Mouse (Mus musculus) layer of hippocampus, adult 2 months (tissue): ENCODE measurements around the gene Cux2. TPM values are rescaled to one million over a fixed set of nuclear protein-coding genes. Genes with fewer than 3 reads are reported as not detected.

Source experiments
- DNase-seq, 2 experiments: peaks; one replicate each; pipeline ENCODE4 v3.0.0; 2022; ENCODE audit warnings: low spot score in 2 of 2
- H3K27ac ChIP-seq: fragments of 200-600 bp; 2 replicates; pipeline ENCODE4 v1.8.1; 2022
- H3K4me3 ChIP-seq: fragments of 200-600 bp; 2 replicates; pipeline ENCODE4 v1.8.1; 2022; ENCODE audit warnings: mild to moderate bottlenecking
- CTCF ChIP-seq: fragments of 200-600 bp; conservative IDR thresholded peaks from 2 replicates; pipeline ENCODE4 v1.8.1; 2022; ENCODE audit warnings: antibody characterized with exemption, mild to moderate bottlenecking, moderate library complexity
- total RNA-seq, 2 experiments: library from RNA; stranded (reverse); gene quantifications; 2 replicates each; pipeline ENCODE4 v1.2.3; 2021

The Cux2 gene
- total RNA-seq, 2 experiments from 2014 or later = 30.0 to 30.9 TPM

DNA sequence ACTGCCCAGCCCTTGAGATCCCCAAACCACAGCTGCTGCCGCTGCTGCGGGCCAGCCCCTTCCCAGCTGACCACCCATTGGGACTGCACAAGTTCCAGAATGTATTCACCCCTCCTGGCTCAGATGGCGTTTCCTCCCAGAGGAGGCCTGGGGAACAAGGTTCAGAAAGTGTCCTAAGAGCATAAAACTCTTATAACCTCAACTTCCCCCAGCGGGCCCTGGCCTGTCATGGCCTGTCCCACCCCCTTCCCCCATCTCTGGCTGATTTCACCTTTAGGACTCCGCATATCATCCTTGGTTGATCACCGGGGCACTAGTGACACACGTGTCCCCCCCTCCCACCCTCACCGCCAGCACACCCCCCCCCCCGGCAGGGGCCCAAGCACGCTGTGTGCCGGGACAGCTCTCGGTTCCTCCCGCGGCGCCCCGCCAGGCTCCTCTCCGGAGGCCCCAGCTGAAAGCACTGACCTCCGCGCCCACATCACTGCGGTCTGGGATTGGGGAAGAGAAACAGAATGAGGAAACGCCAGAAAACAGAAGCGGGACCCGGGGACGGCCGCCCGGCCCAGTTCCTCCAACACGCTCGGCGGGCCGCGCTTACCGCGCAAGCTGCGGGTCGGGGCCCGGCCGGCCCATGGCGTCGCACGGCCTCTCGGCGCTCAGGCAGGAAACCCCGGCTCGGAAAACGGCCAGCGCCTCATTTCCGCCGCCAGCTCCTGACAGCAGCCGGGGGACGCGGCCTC lies 213.8 kb downstream of the Cux2 start:
- Histone ChIP-seq H3K27ac (peak overlapping the region; percentile 98), H3K4me3 (peak overlapping the region; percentile 87)
- TF ChIP-seq CTCF = no peak
- DNase-seq = peak in 1 of 2 experiments; percentile 38

DNA sequence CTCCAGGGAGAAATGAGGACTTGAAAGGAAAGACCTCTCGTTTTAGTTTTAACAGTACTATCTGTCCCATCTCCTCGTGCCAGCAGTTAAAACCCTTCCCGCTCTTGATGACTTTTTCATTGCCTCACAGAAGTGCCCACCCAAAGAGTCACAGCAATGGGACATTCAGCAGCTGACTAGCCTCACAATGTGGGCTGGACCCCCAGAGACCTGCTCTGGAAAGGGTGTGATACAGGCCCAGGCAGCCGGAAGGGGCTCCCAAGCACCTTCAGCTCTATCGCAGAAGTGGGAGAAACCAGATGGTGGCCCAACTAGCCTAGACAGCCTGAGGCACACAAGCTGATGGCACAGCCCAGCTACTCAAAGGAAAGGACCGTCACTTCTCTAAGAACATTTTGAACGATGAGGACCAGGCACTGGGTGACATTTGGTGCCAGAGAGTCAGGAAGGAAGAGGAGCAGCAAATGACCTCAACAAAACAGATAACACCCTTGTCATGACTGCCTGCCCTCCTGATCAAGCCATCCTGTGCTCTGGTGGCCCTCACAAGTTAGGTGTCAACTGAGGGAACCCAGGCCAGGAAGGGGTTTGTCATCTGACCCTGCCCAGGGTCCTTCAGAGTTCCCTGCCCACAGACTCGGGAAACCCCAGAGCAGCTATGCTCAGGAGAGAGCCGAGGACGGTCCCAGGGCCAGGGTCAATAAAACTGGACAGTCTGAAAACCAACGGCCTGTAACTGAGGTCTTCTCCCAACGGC lies 214.7 kb downstream of the Cux2 start:
- no peak for DNase-seq
- TF ChIP-seq CTCF = no peak
- Histone ChIP-seq H3K27ac (peak overlapping the region; percentile 98; the same call in 1 of the 2 replicates), H3K4me3 (peak overlapping the region; percentile 87)

DNA sequence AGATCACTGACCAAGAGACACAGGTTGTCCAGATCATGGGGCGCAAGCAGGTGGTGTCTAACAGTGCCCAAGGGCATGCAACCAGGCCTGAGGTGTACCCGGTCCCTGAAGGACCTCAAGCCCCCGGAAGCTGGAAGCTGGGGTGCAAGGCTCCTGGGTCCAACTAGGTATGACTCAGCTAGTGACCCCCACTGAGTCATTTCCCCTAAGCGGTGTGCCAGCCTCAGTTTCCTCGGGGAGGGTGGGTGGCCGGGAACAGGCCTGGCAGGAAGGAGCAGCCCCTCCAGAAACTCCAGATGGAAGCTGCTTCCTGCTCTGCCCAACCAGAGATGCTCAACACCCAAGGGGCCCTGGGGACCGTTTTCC lies 215.7 kb downstream of the Cux2 start:
- Histone ChIP-seq H3K4me3 (peak overlapping the region; percentile 87; the same call in 1 of the 2 replicates), H3K27ac (peak overlapping the region; percentile 98)
- no peak for DNase-seq
- TF ChIP-seq CTCF = no peak

DNA sequence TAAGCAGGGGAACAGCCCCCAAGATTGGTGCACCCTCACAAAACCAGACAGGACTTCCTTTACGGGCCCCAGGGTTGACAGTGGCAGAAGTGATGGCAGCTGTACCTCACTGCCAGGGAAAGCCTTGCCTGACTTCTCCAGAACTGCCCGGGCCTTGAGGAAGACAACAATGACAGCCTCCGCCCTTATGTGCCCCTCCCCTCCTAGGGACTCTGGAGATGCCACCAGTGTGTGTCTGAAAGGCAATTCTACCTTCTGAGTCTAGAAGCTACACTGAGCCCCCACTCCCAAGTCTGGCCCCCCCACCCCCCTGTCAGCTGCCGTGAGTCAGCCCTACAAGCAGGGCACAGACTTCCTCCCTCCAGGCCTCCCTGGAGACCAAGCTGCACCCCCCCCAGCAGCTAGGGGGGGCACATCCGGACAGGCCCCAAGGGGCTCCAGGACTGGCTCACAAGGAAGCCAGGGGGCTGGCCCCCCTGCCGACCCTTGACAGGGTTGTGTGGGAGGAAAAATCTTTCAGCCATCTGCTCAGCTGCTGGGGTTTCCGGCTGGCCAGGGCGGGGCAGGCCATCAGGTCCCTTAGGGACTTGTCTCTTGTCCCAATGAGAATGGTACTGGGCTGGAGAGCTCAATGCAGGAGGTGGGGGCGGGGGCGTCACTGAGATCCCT lies 216.2 kb downstream of the Cux2 start:
- TF ChIP-seq CTCF = no peak
- no peak for DNase-seq
- peak overlapping the region; percentile 87; the same call in 1 of the 2 replicates for H3K4me3 ChIP-seq
- peak overlapping the region; percentile 3; the same call in 1 of the 2 replicates for H3K27ac ChIP-seq

DNA sequence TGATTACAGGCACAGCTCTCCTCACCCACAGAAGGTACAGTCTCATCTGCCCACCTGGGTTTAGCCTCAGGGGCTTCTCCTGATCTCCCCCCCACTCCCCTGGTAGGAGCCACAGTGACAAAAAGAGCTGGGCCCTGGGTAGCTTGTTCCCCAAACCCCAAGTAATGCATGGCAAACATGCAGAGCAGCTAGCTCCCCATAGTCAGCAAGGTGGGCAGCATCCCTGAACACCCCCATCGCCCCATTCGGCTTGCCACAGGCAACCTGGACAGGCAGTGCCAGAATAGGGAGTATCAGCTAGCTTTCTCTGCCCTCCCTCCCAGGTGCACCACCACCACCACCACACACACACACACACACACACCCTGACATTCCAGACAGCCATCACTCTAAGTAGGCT lies 216.7 kb downstream of the Cux2 start:
- Histone ChIP-seq H3K27ac (peak overlapping the region; percentile 3; the same call in 1 of the 2 replicates), H3K4me3 (no peak overlapping the region)
- TF ChIP-seq CTCF = no peak
- no peak for DNase-seq

DNA sequence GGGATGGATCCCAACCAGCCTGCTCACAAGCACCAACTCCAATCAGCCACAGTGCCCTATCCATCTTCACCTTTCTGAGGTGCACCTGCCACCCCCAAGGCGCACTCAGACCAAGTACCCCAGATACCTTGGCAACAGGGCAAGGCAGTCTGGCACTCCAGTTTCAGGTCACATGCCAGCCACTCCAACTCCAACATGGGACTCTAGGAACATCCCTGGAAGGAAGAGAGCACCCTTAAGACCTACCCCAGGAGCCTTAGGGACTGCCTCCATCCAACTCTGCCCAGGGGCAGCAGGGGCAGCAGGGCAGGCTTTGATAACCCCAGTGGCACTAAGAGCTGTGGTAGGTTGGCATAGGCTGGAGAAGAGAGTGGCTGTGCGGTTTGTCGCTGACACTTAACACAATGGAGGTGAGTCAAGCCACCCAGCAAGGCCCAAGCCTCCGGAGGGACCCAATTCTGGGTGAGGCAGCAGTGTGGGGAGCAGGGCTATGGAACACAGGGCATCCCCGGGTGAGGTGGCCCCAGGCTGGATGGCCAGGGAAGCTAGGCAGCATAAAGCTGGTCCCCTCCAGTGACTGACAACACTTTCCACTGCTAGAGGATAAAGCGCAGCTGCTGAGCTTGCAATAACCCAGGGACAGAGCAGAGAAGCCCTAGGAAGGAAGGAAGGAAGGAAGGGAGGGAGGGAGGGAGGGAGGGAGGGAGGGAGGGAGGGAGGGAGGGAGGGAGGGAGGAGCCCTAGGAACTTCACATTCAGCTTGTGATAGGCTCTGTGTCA lies 217.3 kb downstream of the Cux2 start:
- H3K27ac ChIP-seq = no peak overlapping the region
- TF ChIP-seq CTCF = no peak
- H3K4me3 ChIP-seq = no peak overlapping the region
- no peak for DNase-seq

DNA sequence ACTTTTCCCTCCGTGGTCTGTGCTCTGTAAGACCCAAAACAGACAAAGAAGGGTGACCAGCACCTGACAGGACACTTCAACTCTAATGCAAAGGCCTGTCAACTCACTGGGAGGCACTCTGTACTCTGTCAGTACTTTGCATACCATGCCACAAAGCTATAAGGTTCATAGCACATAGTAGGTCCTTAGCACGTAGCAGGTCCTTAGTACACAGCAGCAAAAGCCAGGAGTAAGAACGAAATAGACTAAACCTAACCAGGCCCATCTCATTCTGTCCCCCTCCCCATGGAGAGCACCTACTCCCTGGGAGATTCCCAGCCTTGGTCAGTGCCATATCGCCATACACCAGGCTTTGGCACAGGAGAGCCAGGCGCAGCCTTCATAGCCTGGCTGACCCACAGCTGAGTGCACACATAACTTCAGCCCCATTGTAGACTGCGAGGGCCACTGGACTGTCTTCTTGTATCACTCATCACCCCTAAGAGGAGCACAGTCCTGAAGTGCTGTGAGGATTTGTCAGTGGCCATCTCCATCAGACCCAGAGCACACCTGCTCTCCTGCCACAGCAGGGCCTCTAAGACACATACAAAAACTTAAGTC lies 218.8 kb downstream of the Cux2 start:
- DNase-seq = no peak
- H3K27ac ChIP-seq = no peak overlapping the region
- no peak for TF ChIP-seq CTCF
- no peak overlapping the region for H3K4me3 ChIP-seq

DNA sequence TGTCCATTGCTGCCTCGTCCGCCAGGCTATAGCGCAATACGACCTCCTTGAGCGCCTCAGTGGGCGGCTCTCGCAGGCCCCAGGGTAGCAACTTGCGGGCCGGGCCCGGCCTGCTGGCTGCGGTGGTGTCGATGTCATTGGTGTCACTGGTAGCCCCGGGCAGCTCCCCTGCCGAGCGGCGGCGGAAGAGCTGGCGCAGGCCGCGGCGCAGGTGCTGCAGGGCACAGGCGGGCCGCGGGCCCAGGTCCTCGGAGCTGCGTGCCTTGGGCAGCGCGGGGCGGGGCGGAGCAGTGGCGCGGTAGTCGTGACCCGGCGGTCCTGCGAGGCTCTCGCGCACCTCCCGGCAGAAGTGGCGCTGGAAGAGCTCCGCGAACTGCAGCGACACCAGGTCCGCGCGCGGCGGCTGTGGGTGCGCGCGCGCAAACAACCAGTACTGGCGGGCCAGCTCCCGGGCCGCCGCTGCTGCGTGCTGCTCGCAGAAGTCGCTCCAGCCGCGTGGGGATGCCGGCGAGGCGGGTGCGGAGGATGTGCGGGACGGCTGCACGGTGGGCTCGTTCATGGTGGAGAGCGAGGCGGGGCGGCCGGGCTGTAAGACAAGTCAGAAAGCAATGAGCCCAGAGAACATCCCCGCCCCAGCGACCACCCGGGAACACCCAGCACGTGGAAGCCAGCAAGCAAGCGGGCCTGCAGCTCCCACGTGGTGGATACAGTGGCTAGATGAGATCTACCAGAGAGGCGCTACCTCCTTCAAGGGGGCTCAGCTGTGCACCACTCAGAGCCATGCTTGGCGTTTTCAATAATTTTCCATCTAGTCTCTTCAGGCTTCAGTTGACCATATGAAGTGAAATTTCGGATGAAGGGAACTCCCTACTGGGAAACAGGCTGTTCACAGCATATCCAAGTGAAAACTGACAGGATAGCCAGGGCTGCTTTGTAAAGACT lies 221.1 kb downstream of the Cux2 start:
- peak overlapping the region; percentile 41 for H3K4me3 ChIP-seq
- H3K27ac ChIP-seq = peak overlapping the region; percentile 55

DNA sequence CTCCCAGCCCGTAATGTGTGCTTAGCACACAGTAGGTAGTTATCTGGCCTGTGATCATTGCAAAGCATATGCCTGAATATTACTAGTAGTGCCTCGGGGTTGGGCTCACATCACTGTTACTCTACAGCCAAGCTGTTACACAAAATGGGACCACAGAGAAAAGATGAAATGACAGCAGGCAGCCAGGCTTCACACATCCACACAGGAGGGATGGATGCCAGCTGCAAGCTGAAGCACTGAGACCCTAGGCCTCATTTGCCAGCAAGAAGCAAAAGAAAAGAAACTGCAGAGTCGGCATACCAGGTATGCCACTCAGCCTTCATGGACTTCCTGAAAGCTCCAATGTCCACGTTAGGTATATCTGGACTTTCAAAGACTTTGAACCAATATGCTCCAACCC lies 222.0 kb downstream of the Cux2 start:
- H3K27ac ChIP-seq = peak overlapping the region; percentile 55
- DNase-seq = no peak
- no peak for TF ChIP-seq CTCF
- no peak overlapping the region for H3K4me3 ChIP-seq

More for the DNA sequence above, 221.1 kb downstream of the Cux2 start:
- no peak for DNase-seq
- TF ChIP-seq CTCF = no peak

DNA sequence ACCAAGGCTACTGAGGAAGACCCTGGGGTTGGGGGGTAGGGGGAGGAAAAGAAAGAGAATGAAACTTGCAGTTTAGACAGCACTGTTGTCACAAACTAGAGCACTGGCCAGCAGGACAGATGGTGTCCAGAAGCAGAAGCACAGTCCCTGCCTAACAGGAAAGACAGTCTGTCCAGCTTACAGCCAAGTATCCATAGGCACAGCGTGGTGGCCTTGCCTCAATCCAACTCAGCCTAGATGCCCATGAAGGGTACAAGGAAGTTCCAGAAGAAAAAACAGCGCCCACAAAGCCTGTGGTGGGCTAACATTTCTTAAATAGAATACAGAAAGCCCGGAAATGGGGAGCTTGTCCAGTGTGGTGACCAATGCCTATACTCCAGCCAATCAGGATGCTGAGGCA lies 224.3 kb downstream of the Cux2 start:
- TF ChIP-seq CTCF = no peak
- DNase-seq = no peak
- 0 out of 2 replicates have a peak overlapping the region, but pooled peaks have one; percentile 7 for H3K27ac ChIP-seq
- H3K4me3 ChIP-seq = no peak overlapping the region

DNA sequence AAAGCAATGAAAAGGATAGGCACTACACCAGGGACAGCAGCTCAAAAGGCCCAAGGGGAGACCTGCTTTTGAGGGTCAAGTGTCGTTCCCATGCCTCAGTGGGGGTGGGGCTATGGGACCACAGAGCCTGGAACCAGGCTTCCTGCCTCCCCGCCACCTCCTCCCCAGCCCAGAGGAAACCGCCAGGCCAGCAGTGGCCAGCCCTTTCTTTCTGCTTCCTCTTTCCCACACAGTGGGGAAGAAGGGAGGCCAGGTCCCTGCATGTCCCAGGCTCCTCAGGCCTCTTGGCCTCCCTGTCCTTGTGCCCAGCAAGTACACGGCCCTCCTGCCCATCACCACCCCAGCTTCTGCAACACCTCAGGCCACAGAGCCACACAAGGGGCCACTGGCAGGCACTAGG lies 225.8 kb downstream of the Cux2 start:
- TF ChIP-seq CTCF = no peak
- Histone ChIP-seq H3K27ac (peak overlapping the region; percentile 73), H3K4me3 (no peak overlapping the region)
- no peak for DNase-seq
